Mouse (Mus musculus) frontal cortex, adult (tissue): Measurements from ENCODE around the gene Kel.

ENCODE experiments used
- ATAC-seq: cut with Nextera tagmentation; 2 replicates; pipeline ENCODE4 v1.9.2; 2017; ENCODE audit warnings: mild to moderate bottlenecking, moderate library complexity, mixed read lengths; ENCODE audit not compliant: low TSS enrichment

Kel gene

GRCm38 (mm10) chr6:41646220-41646619 is 57.9 kb downstream of the Kel start:
- ATAC-seq: no peak

GRCm38 (mm10) chr6:41643227-41643626 is 60.9 kb downstream of the Kel start:
- ATAC-seq: no peak

- no peak for ATAC-seq
Measured at GRCm38 (mm10) chr6:41642765-41643164, 61.4 kb downstream of the Kel start.

- no peak for ATAC-seq
Measured at GRCm38 (mm10) chr6:41641173-41641866, 62.8 kb downstream of the Kel start.

GRCm38 (mm10) chr6:41640449-41640848 is 63.7 kb downstream of the Kel start:
- no peak for ATAC-seq

GRCm38 (mm10) chr6:41637927-41638506 is 66.1 kb downstream of the Kel start:
- no peak for ATAC-seq

GRCm38 (mm10) chr6:41637393-41637792 is 66.7 kb downstream of the Kel start:
- no peak for ATAC-seq
